Mouse (Mus musculus) heart, postnatal 36 days (tissue): Measurements from ENCODE around the gene Snx6. TPM values are rescaled to one million over a fixed set of nuclear protein-coding genes. Genes with fewer than 3 reads are reported as not detected.
"Not testable (repeated sequence)": the region's sequence is repeated elsewhere in the genome, so short reads cannot be mapped to it uniquely, and the experiment has no call there.

Source experiments
- DNase-seq, 2 experiments: peaks; one replicate each; pipeline ENCODE4 v3.0.0; 2021 to 2022
- intact Hi-C: fragments of 180-260 bp; cut with DNase I; formaldehyde crosslinking; loops from one replicate; pipeline ENCODE4 v1.15.1; 2025
- total RNA-seq, 2 experiments: library from RNA; stranded (reverse); gene quantifications; 2 replicates each; pipeline ENCODE4 v1.2.3; 2021

The Snx6 gene
- 10 to 100 TPM; 30.9 to 34.6 TPM for total RNA-seq

DNA sequence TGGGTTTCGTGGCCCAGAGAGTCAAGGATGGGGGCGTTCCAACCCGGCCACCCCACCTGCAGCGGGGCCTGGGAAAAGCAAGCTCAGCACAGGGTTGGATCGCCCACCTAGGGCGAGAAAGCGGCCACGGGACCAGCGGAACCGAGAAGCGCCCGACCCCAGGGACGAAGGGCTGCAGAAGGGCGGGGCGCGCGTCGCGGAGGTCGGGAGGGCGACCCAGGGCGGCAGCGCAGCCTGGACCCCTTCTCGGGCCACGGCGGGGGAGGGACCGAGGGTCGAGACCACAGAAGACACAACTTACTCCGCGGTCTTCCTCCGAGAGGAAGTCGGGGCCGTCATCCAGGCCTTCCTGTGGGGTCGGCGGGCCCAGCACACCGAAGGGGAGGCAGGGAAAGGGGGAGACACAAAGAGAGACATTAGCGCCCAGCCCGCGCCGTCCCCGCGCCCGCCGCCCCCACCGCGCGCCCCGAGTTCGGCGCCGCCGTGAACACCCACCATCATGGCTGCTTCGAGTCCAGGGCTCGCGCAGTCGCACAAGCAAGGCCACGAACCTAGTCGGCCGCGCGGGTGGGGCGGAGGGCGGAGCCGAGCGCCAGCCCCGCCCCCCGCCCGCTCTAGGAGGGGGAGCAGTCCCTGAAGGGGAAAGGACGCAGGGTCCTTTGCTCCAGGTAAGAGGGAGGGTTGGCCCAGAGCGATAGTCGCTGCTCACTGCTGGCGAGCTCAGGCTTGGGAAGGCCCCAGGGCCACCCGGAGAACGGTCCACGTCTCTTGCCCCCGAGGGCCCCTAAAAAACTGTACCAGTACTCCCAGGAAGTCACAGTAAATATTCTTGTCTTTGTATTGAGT is at the start of gene Snx6:
Gene Snx6 (minus strand): TSS at position 551 of the 846 bp plus-strand sequence.
- intact Hi-C loops = loop anchor here (2.0 kb wide), 1 partner anchor 67 kb away; the partner anchor contains the start of gene Cfl2
- peak; percentile 81 to 84 for DNase-seq

- intact Hi-C loops = no loop called here
- DNase-seq = no peak
Observed at GRCm38 (mm10) chr12:54844415-54844814, 48.9 kb upstream of the Snx6 start.

DNA sequence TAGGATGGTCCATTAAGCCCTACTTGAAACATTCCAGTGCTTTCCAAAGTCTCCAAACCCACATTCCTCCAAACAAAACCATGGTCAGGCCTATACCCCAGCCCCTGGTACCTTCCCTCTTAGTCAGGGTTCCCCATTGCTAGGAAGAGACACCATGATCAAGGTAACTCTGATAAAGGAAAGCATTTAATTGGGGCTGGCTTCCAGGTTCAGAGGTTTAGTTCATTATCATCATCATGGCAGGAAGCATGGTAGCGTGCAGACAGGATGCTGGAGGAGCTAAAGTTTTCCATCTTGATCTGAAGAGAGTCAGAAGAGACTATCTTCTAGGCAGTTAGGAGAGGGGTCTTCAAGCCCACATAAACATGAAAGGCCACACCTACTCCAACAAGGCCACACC is 46.1 kb upstream of the Snx6 start:
- no peak for DNase-seq
- intact Hi-C loops = no loop called here

DNA sequence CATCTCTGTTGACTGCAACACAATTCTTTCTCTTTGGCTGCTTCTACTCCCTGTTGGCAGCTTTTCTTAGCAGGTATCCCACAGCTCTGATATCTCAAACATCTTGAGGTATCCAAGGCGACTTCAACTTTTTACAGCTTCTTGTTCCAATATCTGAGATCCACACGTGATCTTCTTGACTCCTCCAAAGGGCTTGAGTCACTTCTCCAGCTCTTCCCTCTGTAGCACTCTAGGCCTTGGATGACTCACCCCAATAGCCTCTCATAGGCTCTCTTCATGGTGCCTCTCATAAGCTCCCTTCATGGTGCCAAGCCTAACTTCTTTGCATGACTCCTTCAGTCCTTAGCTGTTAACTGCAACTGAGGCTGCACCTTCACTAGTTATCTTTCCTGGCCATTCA is 44.3 kb upstream of the Snx6 start:
- intact Hi-C loops = no loop called here
- no peak for DNase-seq

DNA sequence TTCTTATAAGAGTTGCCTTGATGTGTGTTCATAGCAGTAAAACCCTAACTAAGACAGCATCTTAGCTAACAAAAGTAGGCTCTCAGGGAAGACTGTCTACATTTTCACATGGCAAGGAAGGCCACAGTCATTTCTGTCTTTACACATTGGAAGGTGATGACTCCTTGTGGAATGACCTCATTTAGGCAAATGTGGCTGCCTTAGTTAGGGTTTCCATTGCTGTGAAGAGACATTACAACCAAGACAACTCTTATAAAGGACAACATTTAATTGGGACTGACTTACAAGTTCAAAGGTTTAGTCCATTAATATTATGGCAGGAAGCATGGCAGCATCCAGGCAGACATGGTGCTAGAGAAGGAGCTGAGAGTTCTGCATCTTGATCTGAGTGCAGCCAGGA is 43.4 kb upstream of the Snx6 start:
- intact Hi-C loops = no loop called here
- no peak for DNase-seq

- DNase-seq = peak; percentile 27 to 41
- intact Hi-C loops = loop anchor here (2.0 kb wide), 1 partner anchor 27 kb away; the partner anchor contains the start of gene Cfl2
Observed at GRCm38 (mm10) chr12:54835608-54836570, 40.4 kb upstream of the Snx6 start.

GRCm38 (mm10) chr12:54834925-54835447 is 39.5 kb upstream of the Snx6 start:
- DNase-seq = peak; percentile 77 to 79
- intact Hi-C loops = loop anchor here (2.0 kb wide), 1 partner anchor 28 kb away; the partner anchor contains the start of gene Cfl2

DNA sequence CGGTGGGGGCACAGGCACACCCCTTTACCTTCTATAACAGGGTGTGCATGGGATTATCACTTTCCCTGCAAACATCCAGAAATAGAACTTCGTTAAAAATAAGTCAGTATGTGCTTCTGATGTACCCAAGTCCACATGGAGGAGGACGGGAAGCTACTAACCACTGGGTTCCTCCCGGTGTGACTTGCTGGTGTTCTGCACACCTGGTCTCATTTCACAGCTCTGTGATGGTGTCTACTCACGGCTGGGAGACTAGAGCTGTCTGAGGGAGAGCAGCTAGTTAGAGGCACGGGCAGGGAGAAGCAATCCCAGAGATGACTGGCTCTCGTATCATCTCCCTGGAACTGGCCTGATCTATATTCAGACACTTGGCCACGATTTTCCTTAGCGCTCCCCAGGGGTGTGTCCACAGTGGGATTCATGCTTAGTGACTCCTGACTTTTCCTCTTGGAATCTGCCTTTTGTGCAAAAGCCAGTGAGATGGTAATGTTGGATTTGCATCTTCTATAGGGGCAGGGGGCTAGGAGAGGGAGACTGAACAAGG is 38.4 kb upstream of the Snx6 start:
- peak in 1 of 2 experiments; percentile 19 for DNase-seq
- intact Hi-C loops = loop anchor here (2.0 kb wide), 1 partner anchor 29 kb away; the partner anchor contains the start of gene Cfl2

GRCm38 (mm10) chr12:54831927-54832326 is 36.4 kb upstream of the Snx6 start:
- DNase-seq, intact Hi-C loops: not testable (repeated sequence)

DNA sequence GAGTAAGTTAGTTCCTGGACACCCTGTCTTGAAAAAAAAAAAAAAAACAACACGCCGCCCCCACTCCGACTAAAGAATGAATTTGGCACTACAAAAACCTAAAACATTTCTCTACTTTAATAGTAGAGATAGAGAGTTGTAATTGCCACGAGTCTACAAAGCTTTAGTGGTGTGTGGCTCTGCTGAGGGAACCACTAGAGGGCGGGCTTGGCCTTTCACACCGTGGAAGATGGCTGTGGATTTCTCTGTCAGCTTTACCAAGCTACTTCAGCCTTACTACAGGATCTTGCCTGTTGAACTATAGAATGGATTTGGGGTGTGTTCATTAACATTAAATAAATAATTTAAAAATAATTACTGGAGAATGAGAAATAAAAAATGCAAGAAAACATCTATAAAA is 35.1 kb upstream of the Snx6 start:
- intact Hi-C loops = loop anchor here (1.0 kb wide), 1 partner anchor 49 kb away; no protein-coding TSS in a partner anchor
- peak; percentile 82 to 84 for DNase-seq

DNA sequence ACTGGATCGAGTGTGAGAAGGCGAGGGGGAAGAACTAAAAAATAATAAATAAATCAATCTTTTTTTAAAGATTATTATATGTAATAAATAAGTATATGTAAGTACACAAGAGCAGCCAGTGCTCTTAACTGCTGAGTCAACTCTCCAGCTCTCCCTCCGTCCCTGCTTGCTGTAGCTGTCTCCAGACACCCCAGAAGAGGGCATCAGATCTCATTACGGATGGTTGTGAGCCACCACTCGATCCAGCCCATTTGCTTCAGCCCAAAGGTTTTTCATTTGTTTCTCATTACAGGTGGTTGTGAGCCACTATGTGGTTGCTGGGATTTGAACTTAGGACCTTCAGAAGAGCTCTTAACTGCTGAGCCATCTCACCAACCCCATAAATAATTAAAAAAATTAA is 34.4 kb upstream of the Snx6 start:
- DNase-seq = no peak
- intact Hi-C loops = loop anchor here (1.0 kb wide), 1 partner anchor 49 kb away; no protein-coding TSS in a partner anchor

DNA sequence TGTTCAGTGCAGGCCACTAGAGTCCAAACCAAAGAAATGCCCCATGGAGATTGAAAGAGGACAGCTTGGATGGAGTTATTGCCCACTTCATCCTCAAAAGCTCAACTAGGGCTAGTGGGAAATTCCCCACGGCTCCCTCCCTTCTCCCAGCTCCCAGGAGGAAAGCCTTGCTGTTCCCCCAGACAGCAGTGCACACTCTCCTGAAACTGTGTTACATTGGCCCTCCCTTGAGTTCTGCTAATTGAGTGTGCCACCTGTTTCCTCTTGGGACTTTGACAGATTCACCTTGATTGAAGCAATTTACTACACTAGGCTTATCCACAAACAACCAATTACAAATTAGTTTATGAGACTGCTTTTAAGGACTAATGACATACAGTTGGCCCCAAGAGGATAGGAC is 32.5 kb upstream of the Snx6 start:
- DNase-seq = no peak
- intact Hi-C loops = no loop called here

GRCm38 (mm10) chr12:54825202-54825601 is 29.7 kb upstream of the Snx6 start:
- intact Hi-C loops = no loop called here
- no peak for DNase-seq

DNA sequence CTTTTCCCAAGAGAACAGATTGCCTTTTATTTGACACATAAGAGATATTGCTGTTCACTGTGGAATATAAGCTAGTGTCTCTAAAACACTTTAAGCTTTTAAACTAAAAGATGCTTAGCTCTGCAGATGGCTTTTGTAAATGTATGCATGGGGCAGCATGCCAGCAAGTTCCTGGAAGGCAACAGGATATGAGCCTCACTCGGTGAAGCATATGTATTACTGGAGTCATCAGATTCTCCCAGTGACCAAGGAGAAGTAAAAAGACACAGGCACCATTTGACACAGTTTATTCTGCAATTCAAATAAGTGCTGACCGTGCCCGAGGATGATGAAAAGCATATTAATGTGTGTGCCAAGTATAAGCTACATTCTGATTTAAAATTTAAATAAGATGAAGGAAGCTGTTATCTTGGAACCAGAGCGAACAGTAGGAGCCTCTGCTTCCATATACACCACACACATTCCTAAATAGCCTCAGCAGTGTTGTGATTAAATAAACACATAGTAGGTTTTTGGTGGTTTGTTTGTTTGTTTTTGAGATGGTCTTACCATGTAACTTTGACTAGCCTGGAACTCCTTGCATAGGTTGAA is 27.4 kb upstream of the Snx6 start:
- intact Hi-C loops = no loop called here
- peak in 1 of 2 experiments; percentile 31 for DNase-seq

GRCm38 (mm10) chr12:54820684-54821161 is 25.2 kb upstream of the Snx6 start:
- no peak for DNase-seq
- intact Hi-C loops = no loop called here

- DNase-seq = no peak
- intact Hi-C loops = no loop called here
Observed at GRCm38 (mm10) chr12:54819181-54819935, 23.9 kb upstream of the Snx6 start.

- no peak for DNase-seq
- intact Hi-C loops = no loop called here
Observed at GRCm38 (mm10) chr12:54810142-54810541, 14.6 kb upstream of the Snx6 start.

GRCm38 (mm10) chr12:54807481-54807880 is 12.0 kb upstream of the Snx6 start:
- intact Hi-C loops = no loop called here

DNA sequence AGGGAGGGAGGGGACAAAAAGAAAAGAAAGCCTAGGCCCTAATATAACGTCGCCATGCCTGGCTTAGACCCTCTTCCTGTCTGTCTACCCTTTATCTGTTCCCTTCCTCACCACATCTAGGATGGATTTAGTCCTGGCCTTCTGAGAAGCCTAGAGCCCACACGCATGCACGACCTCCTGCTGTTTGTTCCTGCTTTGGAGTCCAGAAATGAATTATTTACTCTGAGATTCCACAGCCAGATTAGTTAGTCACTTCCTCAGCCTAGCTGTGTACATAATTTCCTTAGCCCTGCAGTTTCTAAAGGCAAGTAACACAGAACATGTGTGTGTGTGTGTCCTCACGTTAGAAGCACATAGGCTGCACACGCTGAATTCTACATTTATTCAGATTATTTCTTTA is 10.6 kb upstream of the Snx6 start:
- intact Hi-C loops = no loop called here
- DNase-seq = no peak

More at GRCm38 (mm10) chr12:54807481-54807880, 12.0 kb upstream of the Snx6 start:
- no peak for DNase-seq
